Mouse (Mus musculus): ENCODE results near the gene Pax7. TPM values are rescaled to one million over a fixed set of nuclear protein-coding genes. Genes with fewer than 3 reads are reported as not detected.

Gene Pax7
- total and polyA plus RNA-seq, 2 experiments = not detected

DNA sequence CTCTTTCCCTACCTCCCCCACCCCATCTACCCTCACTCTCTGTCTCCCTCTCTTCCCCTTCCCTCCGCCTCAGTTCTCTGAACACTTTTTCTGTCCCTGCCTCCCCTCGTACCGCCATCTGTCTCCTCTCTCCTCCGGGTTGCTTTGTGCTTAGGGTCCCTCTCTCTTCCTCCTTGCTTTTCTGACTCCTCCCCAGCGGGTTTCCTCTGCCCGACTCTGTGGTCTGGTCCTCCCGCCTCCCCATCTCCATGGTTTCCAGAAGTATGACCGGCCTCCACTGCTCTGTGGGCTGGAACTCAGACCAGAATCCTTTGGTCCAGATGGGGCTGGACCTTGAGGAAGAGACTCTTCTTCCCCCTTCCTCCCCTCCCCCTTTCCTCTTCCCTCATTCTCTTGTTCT is 2.9 kb upstream of the Pax7 start:
- 4% methylated on average over 8 of the region's 8 CpGs for WGBS
- no peaks in the 10 kb centered on the region for H3K36me3 ChIP-seq (ENCODE audit: control insufficient read depth, insufficient read depth, low read length)
- H3K79me2 ChIP-seq (ENCODE audit: control insufficient read depth, insufficient read depth, low read length) = no peaks in the 10 kb centered on the region
- H3K4me3 ChIP-seq (ENCODE audit: insufficient read depth, low read depth, low read length) = no peak overlapping the region
- no peaks in the 10 kb centered on the region for H3K4me1 ChIP-seq (ENCODE audit: control insufficient read depth, insufficient read depth, low read length)
- H3K27me3 ChIP-seq (ENCODE audit: control insufficient read depth, insufficient read depth, low read length) = peaks cover 3% of the 10 kb centered on the region
- H3K9ac ChIP-seq (ENCODE audit: low read depth, low read length) = no peak overlapping the region
- TF ChIP-seq CTCF (IDR thresholded peaks at IDR 0.05; ENCODE audit: low read depth, low read length) = no peak
- TF ChIP-seq POLR2A (IDR thresholded peaks at IDR 0.05; ENCODE audit: extremely low read depth, insufficient read depth, low read length) = no peak
- no peak for DNase-seq (ENCODE audit: extremely low read depth, low read depth, low spot score)
- H3K27ac ChIP-seq (replicated peaks; ENCODE audit: insufficient read depth, low read depth, low read length) = no peak overlapping the region

- Histone ChIP-seq H3K4me1 (ENCODE audit: control insufficient read depth, insufficient read depth, low read length) (no peaks in the 10 kb centered on the region), H3K36me3 (ENCODE audit: control insufficient read depth, insufficient read depth, low read length) (no peaks in the 10 kb centered on the region), H3K9ac (ENCODE audit: low read depth, low read length) (no peak overlapping the region), H3K4me3 (ENCODE audit: insufficient read depth, low read depth, low read length) (no peak overlapping the region), H3K27me3 (ENCODE audit: control insufficient read depth, insufficient read depth, low read length) (peaks cover 21% of the 10 kb centered on the region), H3K27ac (replicated peaks; ENCODE audit: insufficient read depth, low read depth, low read length) (no peak overlapping the region), H3K79me2 (ENCODE audit: control insufficient read depth, insufficient read depth, low read length) (no peaks in the 10 kb centered on the region)
- DNase-seq (ENCODE audit: extremely low read depth, low read depth, low spot score) = no peak
- TF ChIP-seq POLR2A (IDR thresholded peaks at IDR 0.05; ENCODE audit: extremely low read depth, insufficient read depth, low read length) (no peak), CTCF (IDR thresholded peaks at IDR 0.05; ENCODE audit: low read depth, low read length) (no peak)
- WGBS = 10% methylated on average over 17 of the region's 17 CpGs
Observed at GRCm38 (mm10) chr4:139833817-139834401, 581 bp upstream of the Pax7 start.

DNA sequence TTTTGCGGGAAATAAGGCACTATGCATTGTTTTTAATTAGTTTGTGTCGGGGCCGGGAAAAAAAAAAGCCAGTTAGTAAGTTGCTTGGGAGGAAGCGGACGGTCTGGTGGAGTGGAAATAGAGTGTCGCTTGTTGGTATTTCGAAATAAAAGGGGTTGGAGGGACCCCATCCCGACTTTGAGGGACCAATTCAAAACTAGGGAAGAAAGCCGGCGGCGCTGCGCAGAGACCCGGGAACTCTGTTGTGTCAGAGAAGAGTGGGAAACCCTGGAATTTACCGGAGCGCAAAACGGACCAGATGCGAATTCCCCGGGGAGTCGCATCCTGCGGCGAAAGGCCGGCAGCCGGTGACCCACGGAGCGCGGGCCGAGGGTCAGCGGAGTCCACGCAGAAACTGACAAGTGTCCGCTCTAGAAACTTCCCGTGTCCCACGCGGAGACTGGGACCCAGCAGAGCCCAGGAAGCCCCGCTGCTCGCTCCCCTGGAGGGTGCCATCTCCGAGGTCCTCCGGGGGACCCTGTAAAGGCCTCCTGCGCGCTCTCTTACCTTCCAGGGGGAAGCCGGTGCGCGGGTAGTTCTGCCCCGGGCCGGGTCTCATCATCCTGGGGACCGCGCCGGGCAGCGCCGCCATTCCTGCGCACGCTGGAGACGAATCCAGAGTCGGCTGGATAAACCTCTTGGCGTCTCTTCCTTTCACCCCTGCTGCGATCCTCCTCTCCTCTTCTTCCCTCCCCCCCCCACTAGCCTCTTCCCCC is 870 bp downstream of the Pax7 start:
- no peak for TF ChIP-seq CTCF (IDR thresholded peaks at IDR 0.05; ENCODE audit: low read depth, low read length)
- no peak for TF ChIP-seq POLR2A (IDR thresholded peaks at IDR 0.05; ENCODE audit: extremely low read depth, insufficient read depth, low read length)
- peaks cover 31% of the 10 kb centered on the region for H3K27me3 ChIP-seq (ENCODE audit: control insufficient read depth, insufficient read depth, low read length)
- WGBS = 3% methylated on average over 55 of the region's 55 CpGs

DNA sequence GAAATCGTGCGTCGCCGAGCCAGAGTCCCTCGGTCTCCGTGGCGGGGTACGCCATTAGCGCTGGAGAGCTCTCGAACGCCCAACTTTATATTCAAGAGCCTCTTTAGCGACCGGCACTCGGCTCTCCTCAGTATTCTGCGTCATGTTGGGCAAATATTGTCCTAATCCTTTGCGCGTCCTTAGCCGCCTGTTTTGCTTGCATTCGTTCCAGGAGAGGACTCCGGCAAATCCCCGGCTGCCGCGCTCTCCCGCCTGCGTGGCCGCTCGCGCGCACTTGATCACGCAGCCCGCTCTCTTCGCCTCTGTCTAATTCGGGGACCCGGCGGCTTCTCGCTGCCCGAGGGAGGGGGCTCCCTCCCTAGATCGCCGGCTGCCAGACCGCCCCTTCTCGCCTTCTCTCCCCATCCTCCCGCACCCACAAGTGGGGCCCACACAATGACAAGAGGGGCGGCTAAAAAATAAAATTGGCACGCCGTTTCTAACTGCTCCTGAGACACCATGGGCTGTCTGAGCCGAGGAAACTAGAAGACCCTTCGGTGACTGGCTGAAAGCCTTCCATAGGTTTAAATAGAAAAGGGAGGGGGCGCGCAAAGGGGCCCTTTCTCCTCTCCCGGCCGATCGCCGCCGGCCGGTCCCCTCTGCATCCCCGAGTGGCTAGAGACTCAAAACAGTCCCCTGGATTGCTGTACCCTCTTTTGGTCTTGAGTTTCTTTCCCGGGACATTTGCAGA is 1.7 kb downstream of the Pax7 start:
- H3K79me2 ChIP-seq (ENCODE audit: control insufficient read depth, insufficient read depth, low read length) = no peaks in the 10 kb centered on the region
- WGBS = 3% methylated on average over 57 of the region's 57 CpGs
- TF ChIP-seq CTCF (IDR thresholded peaks at IDR 0.05; ENCODE audit: low read depth, low read length) (no peak), POLR2A (IDR thresholded peaks at IDR 0.05; ENCODE audit: extremely low read depth, insufficient read depth, low read length) (no peak)
- peaks cover 31% of the 10 kb centered on the region for H3K27me3 ChIP-seq (ENCODE audit: control insufficient read depth, insufficient read depth, low read length)
- no peaks in the 10 kb centered on the region for H3K36me3 ChIP-seq (ENCODE audit: control insufficient read depth, insufficient read depth, low read length)
- H3K27ac ChIP-seq (replicated peaks; ENCODE audit: insufficient read depth, low read depth, low read length) = no peak overlapping the region
- H3K4me1 ChIP-seq (ENCODE audit: control insufficient read depth, insufficient read depth, low read length) = no peaks in the 10 kb centered on the region
- no peak overlapping the region for H3K4me3 ChIP-seq (ENCODE audit: insufficient read depth, low read depth, low read length)
- H3K9ac ChIP-seq (ENCODE audit: low read depth, low read length) = no peak overlapping the region
- no peak for DNase-seq (ENCODE audit: extremely low read depth, low read depth, low spot score)

More for the DNA sequence above, 870 bp downstream of the Pax7 start:
- no peak overlapping the region for H3K27ac ChIP-seq (replicated peaks; ENCODE audit: insufficient read depth, low read depth, low read length)
- H3K4me3 ChIP-seq (ENCODE audit: insufficient read depth, low read depth, low read length) = no peak overlapping the region
- H3K36me3 ChIP-seq (ENCODE audit: control insufficient read depth, insufficient read depth, low read length) = no peaks in the 10 kb centered on the region
- no peaks in the 10 kb centered on the region for H3K4me1 ChIP-seq (ENCODE audit: control insufficient read depth, insufficient read depth, low read length)
- no peak for DNase-seq (ENCODE audit: extremely low read depth, low read depth, low spot score)
- H3K9ac ChIP-seq (ENCODE audit: low read depth, low read length) = no peak overlapping the region
- no peaks in the 10 kb centered on the region for H3K79me2 ChIP-seq (ENCODE audit: control insufficient read depth, insufficient read depth, low read length)

DNA sequence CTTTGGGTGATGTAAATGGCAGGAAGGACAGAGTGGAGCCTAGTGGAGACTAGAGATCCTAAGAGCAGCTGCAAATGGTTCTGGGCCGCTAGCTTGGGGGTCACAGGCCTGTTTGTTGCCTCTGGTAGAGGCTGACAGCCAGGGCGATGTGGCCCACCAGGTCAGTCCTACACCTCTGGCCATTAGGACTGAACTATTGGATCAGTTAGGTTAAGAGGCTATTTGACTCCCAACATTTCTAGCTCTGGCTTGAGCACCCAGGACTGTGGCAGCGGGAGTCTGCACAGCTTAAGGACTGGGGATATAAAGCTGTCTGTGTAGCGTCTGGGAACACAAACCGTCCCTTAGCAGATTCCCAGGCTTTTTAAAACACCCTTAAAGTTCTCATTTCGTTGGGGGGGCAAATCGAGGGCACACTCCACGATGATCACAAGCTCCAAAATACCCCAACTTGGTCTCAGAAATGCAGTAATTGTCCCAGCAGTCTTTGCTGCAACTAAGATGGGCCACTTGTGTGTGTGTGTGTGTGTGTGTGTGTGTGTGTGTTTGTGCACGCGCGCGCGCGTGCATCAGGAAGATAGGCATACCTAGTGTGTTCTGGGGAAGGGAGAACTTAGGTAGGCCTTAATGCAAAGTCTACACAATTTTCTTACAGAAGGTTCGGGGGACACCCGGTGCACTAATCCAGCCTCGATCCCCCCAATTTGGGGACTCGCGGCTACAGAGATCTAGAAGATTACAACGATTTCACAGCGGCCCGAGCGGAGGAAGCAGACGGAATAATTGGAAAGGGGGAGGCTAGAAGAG is 2.5 kb downstream of the Pax7 start:
- no peak overlapping the region for H3K4me3 ChIP-seq (ENCODE audit: insufficient read depth, low read depth, low read length)
- H3K27me3 ChIP-seq (ENCODE audit: control insufficient read depth, insufficient read depth, low read length) = peaks cover 31% of the 10 kb centered on the region
- no peaks in the 10 kb centered on the region for H3K4me1 ChIP-seq (ENCODE audit: control insufficient read depth, insufficient read depth, low read length)
- DNase-seq (ENCODE audit: extremely low read depth, low read depth, low spot score) = no peak
- H3K79me2 ChIP-seq (ENCODE audit: control insufficient read depth, insufficient read depth, low read length) = no peaks in the 10 kb centered on the region
- H3K27ac ChIP-seq (replicated peaks; ENCODE audit: insufficient read depth, low read depth, low read length) = no peak overlapping the region
- 4% methylated on average over 24 of the region's 24 CpGs for WGBS
- H3K9ac ChIP-seq (ENCODE audit: low read depth, low read length) = no peak overlapping the region
- no peaks in the 10 kb centered on the region for H3K36me3 ChIP-seq (ENCODE audit: control insufficient read depth, insufficient read depth, low read length)
- TF ChIP-seq POLR2A (IDR thresholded peaks at IDR 0.05; ENCODE audit: extremely low read depth, insufficient read depth, low read length) (no peak), CTCF (IDR thresholded peaks at IDR 0.05; ENCODE audit: low read depth, low read length) (no peak)
